Mouse (Mus musculus) embryonic facial prominence, embryonic 14.5 days (tissue): ENCODE results near the gene Stc2. TPM values are rescaled to one million over a fixed set of nuclear protein-coding genes. Genes with fewer than 3 reads are reported as not detected.

Experiments used
- ATAC-seq: fragments of 200-750 bp; cut with Nextera tagmentation; 2 replicates; pipeline ENCODE4 v1.8.0; 2017; ENCODE audit warnings: low read depth, moderate number of reproducible peaks, moderate TSS enrichment
- DNase-seq: peaks from one replicate; pipeline ENCODE4 v3.0.0-alpha.2; 2015; ENCODE audit warnings: low spot score
- H3K27ac ChIP-seq: fragments of 300-500 bp; sonication (generic); replicated peaks from 2 replicates; pipeline ENCODE4 v1.5.1; 2014; ENCODE audit warnings: low read depth, mild to moderate bottlenecking, low read length, moderate library complexity
- H3K27me3 ChIP-seq: fragments of 300-500 bp; sonication (generic); replicated peaks from 2 replicates; pipeline ENCODE4 v1.6.1; 2014; ENCODE audit warnings: low read length; ENCODE audit not compliant: control insufficient read depth, insufficient read depth
- H3K36me3 ChIP-seq: fragments of 300-500 bp; sonication (generic); 2 replicates; pipeline ENCODE4 v1.6.1; 2014; ENCODE audit warnings: low read length, mixed read lengths; ENCODE audit not compliant: control insufficient read depth, insufficient read depth
- H3K4me1 ChIP-seq: fragments of 300-500 bp; sonication (generic); 2 replicates; pipeline ENCODE4 v1.6.1; 2014; ENCODE audit warnings: antibody characterized with exemption, low read length; ENCODE audit not compliant: control insufficient read depth, insufficient read depth
- H3K4me2 ChIP-seq: fragments of 300-500 bp; sonication (generic); 2 replicates; pipeline ENCODE4 v1.6.1; 2014; ENCODE audit warnings: low read depth, mild to moderate bottlenecking, low read length, moderate library complexity, mixed read lengths
- H3K4me3 ChIP-seq: fragments of 300-500 bp; sonication (generic); 2 replicates; pipeline ENCODE4 v1.5.1; 2014; ENCODE audit warnings: low read depth, mild to moderate bottlenecking, low read length
- H3K9ac ChIP-seq: fragments of 300-500 bp; sonication (generic); 2 replicates; pipeline ENCODE4 v1.6.1; 2014; ENCODE audit warnings: low read depth, mild to moderate bottlenecking, low read length, moderate library complexity, mixed read lengths
- H3K9me3 ChIP-seq: fragments of 300-500 bp; sonication (generic); 2 replicates; pipeline ENCODE4 v1.6.1; 2016; ENCODE audit warnings: low read length; ENCODE audit not compliant: control insufficient read depth
- WGBS: fragments of 180-500 bp; shearing (Covaris S2); extraction: QIAGEN DNeasy Blood & Tissue Kit; methylation state at CpG from one replicate; pipeline ENCODE4 v1.1.7; 2014; 5-methylcytosine and 5-hydroxymethylcytosine counted together
- polyA plus RNA-seq: library from polyadenylated mRNA; unstranded; fragments of >200 nt; fragmentation: Nextera tagmentation; extraction: Ambion mirVana; gene quantifications from 2 replicates; pipeline ENCODE4 v1.2.1, GENCODE M21; 2014

Stc2 gene
- 1.6 and 1.9 TPM in 2 replicates for polyA plus RNA-seq

DNA sequence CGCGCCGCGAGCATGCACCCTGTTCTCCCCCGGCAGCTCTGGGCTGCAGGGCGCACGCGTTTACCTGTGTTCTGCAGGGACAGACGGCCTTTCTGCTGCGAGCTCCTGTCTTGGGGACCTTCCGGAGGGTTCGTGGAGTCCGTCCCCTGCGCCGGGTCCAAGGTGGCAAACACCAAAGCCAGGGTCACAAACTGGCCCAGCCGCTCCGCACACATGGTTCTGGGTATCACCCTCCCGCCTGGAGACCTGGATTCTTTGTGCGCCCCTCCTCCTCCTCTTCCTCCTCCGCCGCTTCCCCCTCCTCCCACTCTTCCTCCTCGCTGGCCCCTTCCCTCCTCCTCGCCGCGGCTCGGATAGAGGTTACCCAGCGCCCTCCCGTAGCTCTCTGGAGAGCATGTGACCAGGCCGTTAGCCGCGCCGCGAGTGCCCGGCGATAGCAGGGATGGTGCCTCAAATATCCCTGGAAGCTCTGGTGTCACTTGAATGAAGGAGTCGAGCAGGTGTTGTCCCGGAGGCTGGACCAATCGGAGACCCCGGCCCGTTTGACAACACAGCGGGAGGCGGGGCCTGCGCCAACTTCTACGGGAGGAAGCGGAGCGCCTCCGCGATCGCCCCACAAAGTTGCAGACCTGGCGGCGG, at the start of gene Stc2:
Gene Stc2 (minus strand): TSS at position 427 of the 639 bp plus-strand sequence.
- Histone ChIP-seq H3K4me2 (peak within 1 kb of the TSS; percentile 99), H3K4me1 (peaks cover 8% of the 10 kb centered on the region), H3K27ac (no peak within 1 kb of the TSS; the same call in 1 of the 2 replicates), H3K9me3 (no peaks in the 10 kb centered on the region), H3K27me3 (peaks cover 58% of the 10 kb centered on the region), H3K9ac (peak within 1 kb of the TSS; percentile 54), H3K4me3 (peak within 1 kb of the TSS; percentile 57), H3K36me3 (no peaks in the 10 kb centered on the region)
- WGBS: under 1% methylated on average over 31 of the region's 51 CpGs
- DNase-seq (peak; percentile 93), ATAC-seq (peak; percentile 90)

DNA sequence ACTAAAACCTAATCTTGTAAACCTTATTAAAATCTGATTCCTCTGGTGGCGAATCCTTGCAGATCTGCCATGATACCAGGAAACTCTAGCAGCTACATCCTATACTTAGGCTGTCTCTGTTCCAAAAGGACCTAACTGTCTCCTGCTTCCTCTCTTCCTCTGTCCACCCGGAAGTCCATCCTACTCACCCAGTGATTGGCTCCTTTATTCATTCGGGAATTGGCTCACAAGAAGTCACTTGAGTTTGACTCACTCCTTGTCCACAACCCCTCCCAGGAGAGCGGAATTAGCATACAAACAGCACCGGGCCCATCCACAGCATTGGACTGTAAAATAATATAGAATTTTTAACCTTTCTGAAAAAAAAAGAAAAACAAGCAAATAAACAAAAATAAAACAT, 47.2 kb upstream of the Stc2 start:
- DNase-seq (no peak), ATAC-seq (no peak)
- H3K9ac ChIP-seq: no peak overlapping the region

DNA sequence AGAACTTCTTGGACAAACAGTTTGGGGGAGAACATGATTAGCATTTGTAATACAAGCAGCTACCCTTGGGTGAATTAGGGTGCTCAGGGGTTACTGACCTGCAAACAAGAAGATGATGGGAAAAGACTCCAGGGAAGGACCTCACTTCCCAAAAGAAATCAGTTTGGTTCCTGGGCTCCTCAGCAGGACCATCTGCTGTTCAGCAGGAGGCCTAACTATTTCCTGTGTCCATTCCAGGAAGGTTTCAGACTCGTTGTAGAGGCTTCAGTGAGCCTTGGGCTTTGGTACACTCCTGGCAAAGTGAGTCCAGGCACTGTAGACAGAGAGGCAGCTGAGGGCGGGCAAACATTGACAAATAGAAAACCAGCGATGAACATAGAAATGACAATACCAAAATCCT, 42.5 kb upstream of the Stc2 start:
- Histone ChIP-seq H3K4me1 (no peaks in the 10 kb centered on the region), H3K27ac (no peak overlapping the region), H3K4me3 (no peak overlapping the region), H3K4me2 (no peak overlapping the region), H3K27me3 (no peaks in the 10 kb centered on the region), H3K36me3 (no peaks in the 10 kb centered on the region), H3K9me3 (no peaks in the 10 kb centered on the region), H3K9ac (no peak overlapping the region)
- DNase-seq: no peak
- ATAC-seq: no peak
- WGBS: 75% methylated on average over 3 of the region's 3 CpGs

More for the DNA sequence above, 47.2 kb upstream of the Stc2 start:
- Histone ChIP-seq H3K27ac (no peak overlapping the region), H3K4me1 (no peaks in the 10 kb centered on the region), H3K27me3 (no peaks in the 10 kb centered on the region), H3K36me3 (no peaks in the 10 kb centered on the region), H3K9me3 (no peaks in the 10 kb centered on the region), H3K4me3 (no peak overlapping the region), H3K4me2 (no peak overlapping the region)
- 73% methylated on average over 5 of the region's 5 CpGs for WGBS

DNA sequence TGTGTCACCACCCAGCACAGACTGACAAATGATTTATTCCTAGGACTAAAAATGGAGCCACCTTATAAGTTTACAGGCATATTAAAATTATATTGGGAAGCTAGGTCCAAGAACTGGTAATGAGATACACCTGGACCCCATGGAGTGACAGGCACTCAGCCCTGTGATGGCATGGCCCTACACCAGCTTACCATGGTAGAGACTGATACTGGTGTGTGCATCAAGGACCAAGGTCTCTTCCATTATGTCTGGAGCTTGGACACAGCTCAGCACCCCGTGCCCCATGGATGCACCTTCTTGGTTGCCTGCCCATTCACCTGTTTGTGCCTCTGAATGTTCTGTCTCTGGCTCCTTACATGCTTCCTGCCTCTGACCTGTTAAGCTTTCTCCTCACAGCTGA, 36.9 kb upstream of the Stc2 start:
- WGBS: 82% methylated on average over 1 of the region's 1 CpGs
- H3K36me3 ChIP-seq: no peaks in the 10 kb centered on the region
- no peak overlapping the region for H3K4me3 ChIP-seq
- ATAC-seq (no peak), DNase-seq (no peak)
- no peaks in the 10 kb centered on the region for H3K27me3 ChIP-seq
- H3K9me3 ChIP-seq: no peaks in the 10 kb centered on the region
- H3K27ac ChIP-seq: no peak overlapping the region
- H3K4me2 ChIP-seq: no peak overlapping the region
- H3K4me1 ChIP-seq: no peaks in the 10 kb centered on the region
- H3K9ac ChIP-seq: no peak overlapping the region

DNA sequence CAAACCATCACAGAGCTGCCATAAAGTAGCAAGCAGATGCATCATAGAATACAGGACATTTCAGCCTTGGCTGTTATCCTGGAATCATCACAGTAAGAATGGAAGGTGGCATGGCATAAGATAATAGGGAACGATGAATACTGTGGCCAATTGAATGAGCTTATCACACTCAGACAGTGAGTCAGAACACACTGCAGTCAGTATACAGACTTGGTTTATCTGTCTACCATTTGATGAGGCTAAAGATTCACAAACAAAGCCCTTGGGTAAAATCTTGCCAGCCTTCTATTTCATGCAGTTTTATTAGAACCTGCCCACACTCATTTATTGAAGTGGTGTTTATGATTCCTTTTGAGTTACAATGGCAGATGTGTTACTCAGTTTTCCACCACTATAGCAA, 33.2 kb upstream of the Stc2 start:
- no peaks in the 10 kb centered on the region for H3K9me3 ChIP-seq
- no peak overlapping the region for H3K9ac ChIP-seq
- H3K4me1 ChIP-seq: no peaks in the 10 kb centered on the region
- H3K27ac ChIP-seq: no peak overlapping the region
- H3K4me3 ChIP-seq: no peak overlapping the region
- ATAC-seq: no peak
- H3K36me3 ChIP-seq: no peaks in the 10 kb centered on the region
- DNase-seq: no peak
- H3K4me2 ChIP-seq: no peak overlapping the region
- 93% methylated on average over 1 of the region's 1 CpGs for WGBS
- no peaks in the 10 kb centered on the region for H3K27me3 ChIP-seq

DNA sequence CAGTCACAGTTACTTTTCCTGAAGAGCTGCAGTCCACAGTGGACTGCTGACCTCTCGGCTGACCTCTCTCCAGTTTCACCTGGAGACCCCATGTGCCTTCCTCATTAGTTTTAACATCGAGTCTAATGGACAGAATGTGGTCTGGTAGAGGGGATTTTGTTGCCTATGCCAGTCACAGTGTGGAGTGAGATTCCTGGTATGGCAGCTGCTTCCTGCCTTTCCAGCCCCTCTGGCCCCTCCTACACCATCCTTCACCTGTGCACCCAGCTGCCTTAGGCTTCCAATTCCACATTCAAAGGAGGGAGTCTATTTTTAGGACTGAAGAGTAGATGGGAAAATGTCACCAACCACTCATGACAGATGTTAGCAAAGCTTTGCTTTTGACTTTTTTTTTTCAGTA, 28.7 kb upstream of the Stc2 start:
- Histone ChIP-seq H3K4me2 (no peak overlapping the region), H3K9ac (no peak overlapping the region), H3K9me3 (no peaks in the 10 kb centered on the region), H3K27ac (no peak overlapping the region), H3K4me1 (no peaks in the 10 kb centered on the region), H3K36me3 (no peaks in the 10 kb centered on the region), H3K27me3 (no peaks in the 10 kb centered on the region), H3K4me3 (no peak overlapping the region)
- WGBS: 69% methylated on average over 2 of the region's 2 CpGs
- ATAC-seq (0 out of 2 replicates have a peak, but pooled peaks have one; percentile 55), DNase-seq (no peak)

DNA sequence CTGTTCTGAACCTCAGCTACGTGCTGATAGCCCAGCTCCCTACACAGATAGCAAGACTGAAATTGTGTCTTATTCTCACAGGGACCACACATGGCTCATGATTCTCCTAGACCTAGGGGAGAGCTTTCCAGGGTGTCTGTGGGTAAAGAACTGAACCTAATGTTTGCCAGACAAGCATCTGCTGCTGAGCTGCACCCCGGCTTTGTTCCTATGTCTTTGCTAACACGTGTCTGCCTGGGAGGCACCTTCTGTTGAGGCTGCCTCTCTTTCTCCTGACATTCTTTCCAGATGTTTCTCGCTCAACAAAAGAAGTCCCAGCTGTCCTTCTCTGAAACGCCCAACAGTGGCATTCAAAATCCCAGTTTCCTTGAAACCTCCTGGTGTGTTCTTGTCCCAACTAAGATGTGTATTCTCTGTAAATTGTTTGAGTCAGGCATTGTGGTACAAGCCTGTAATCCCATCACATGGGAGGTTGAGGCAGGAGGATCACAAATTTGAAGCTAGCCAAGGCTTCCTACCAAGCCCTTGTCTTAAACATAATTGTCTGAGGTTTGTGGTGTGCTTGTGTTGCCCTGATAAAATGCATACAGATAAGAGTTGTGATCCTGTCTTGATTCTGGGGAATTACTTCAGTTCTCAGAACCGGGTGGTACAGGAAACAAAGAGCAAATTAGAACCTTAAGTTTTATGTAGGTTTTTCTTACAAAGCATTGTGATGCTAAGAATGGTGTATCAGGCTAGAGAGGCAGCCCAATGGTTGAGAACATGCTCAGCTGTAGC, 27.0 kb upstream of the Stc2 start:
- DNase-seq: peak; percentile 27

DNA sequence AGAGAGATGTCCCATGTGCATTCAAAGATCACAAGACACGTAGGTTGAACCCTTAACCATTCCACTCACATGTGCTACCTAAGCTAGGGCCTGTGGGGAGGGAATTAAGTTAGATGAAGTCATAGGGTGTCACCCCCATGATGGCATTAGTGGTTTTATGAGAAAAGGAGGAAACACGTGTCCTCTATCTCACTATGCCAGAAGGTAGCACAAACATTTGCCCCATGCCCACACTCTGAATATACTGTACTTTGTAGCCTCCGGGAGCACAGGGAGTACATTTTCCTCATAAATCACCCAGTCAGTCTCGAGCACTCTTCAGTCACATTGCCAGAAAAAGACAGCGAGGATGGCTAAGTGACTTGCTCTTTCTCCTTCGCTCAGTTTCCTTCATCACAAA, 24.2 kb upstream of the Stc2 start:
- 77% methylated on average over 6 of the region's 6 CpGs for WGBS
- Histone ChIP-seq H3K27me3 (no peaks in the 10 kb centered on the region), H3K36me3 (no peaks in the 10 kb centered on the region), H3K4me1 (no peaks in the 10 kb centered on the region), H3K4me3 (no peak overlapping the region), H3K4me2 (no peak overlapping the region), H3K9me3 (no peaks in the 10 kb centered on the region), H3K27ac (no peak overlapping the region), H3K9ac (no peak overlapping the region)
- DNase-seq (no peak), ATAC-seq (no peak)

More for the DNA sequence above, 27.0 kb upstream of the Stc2 start:
- H3K9ac ChIP-seq: no peak overlapping the region
- no peak overlapping the region for H3K4me3 ChIP-seq
- WGBS: 43% methylated on average over 6 of the region's 6 CpGs
- H3K4me1 ChIP-seq: no peaks in the 10 kb centered on the region
- no peak overlapping the region for H3K4me2 ChIP-seq
- no peak overlapping the region for H3K27ac ChIP-seq
- H3K9me3 ChIP-seq: no peaks in the 10 kb centered on the region
- no peaks in the 10 kb centered on the region for H3K27me3 ChIP-seq
- H3K36me3 ChIP-seq: no peaks in the 10 kb centered on the region
- no peak for ATAC-seq
